Mouse (Mus musculus): Measurements from ENCODE around the gene Mtfr2.

DNA sequence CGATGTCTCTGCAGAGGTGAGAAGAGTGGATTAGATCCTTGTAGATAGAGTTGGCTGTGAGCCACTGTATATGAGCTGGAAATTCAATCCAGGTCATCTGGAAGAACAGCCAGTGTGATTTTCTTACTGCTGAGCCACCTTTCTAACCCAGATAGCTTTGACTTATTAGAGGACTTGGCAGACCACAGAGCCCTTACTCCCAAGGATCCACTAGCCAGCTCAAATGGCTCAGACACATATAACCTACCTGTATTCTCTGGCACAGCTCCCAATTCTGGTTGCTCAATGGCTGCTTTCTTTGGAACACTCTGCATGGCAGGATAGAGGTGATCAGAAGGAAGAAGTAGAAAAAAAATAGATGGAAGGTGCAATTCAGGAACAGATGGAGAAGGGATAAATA is 1.8 kb upstream of the Mtfr2 start:
- no peak for TF ChIP-seq ZC3H11A (IDR thresholded peaks at IDR 0.05; ENCODE audit: borderline replicate concordance, low read depth, low read length)
- TF ChIP-seq HCFC1 (IDR thresholded peaks at IDR 0.05; ENCODE audit: borderline replicate concordance, insufficient read depth, low read length) = no peak
- TF ChIP-seq CHD2 (IDR thresholded peaks at IDR 0.05; ENCODE audit: low read depth, low read length) = no peak
- no peak for TF ChIP-seq ZNF384 (IDR thresholded peaks at IDR 0.05; ENCODE audit: low read depth, low read length)

All from ES-E14 (cell line).